Mouse (Mus musculus) spleen, adult 2 months (tissue): ENCODE data around the gene Peli2. TPM values are rescaled to one million over a fixed set of nuclear protein-coding genes. Genes with fewer than 3 reads are reported as not detected.

Experiments used
- DNase-seq, 2 experiments: peaks; one replicate each; pipeline versions ENCODE4 v3.0.0 to v3.0.0-alpha.2; 2012 to 2021; ENCODE audit warnings: low spot score in 2 of 2, low read depth in 1 of 2
- H3K27ac ChIP-seq: fragments of 200-500 bp; 2 replicates; pipeline ENCODE4 v1.5.1; 2012; ENCODE audit warnings: low read length, inconsistent platforms; ENCODE audit not compliant: insufficient read depth
- H3K27me3 ChIP-seq: fragments of 200-500 bp; 2 replicates; pipeline ENCODE4 v1.6.1; 2012; ENCODE audit warnings: mild to moderate bottlenecking, moderate library complexity, low read length, inconsistent platforms; ENCODE audit not compliant: control insufficient read depth, insufficient read depth
- H3K36me3 ChIP-seq: fragments of 200-500 bp; 2 replicates; pipeline ENCODE4 v1.6.1; 2012; ENCODE audit warnings: mild to moderate bottlenecking, low read length, inconsistent platforms; ENCODE audit not compliant: control insufficient read depth, insufficient read depth
- H3K4me1 ChIP-seq: fragments of 200-500 bp; 2 replicates; pipeline ENCODE4 v1.6.1; 2011; ENCODE audit warnings: inconsistent platforms; ENCODE audit not compliant: control insufficient read depth, insufficient read depth, insufficient read length
- H3K4me3 ChIP-seq: fragments of 200-500 bp; 2 replicates; pipeline ENCODE4 v1.5.1; 2011; ENCODE audit warnings: mild to moderate bottlenecking, inconsistent platforms; ENCODE audit not compliant: insufficient read depth, insufficient read length; ENCODE audit errors: extremely low read depth
- CTCF ChIP-seq: fragments of 200-500 bp; IDR thresholded peaks from 2 replicates; pipeline ENCODE4 v1.5.1; 2011; ENCODE audit warnings: mild to moderate bottlenecking, inconsistent platforms; ENCODE audit not compliant: insufficient read depth, insufficient read length, insufficient replicate concordance; ENCODE audit errors: extremely low read depth
- POLR2A ChIP-seq: fragments of 200-500 bp; IDR thresholded peaks from 2 replicates; pipeline ENCODE4 v1.6.1; 2011; ENCODE audit warnings: low read depth, low read length, inconsistent platforms
- WGBS: fragments of 180-500 bp; shearing (Covaris S2); methylation state at CpG from one replicate; pipeline ENCODE4 v1.1.7; 2018; 5-methylcytosine and 5-hydroxymethylcytosine counted together
- polyA plus RNA-seq: library from polyadenylated mRNA; depleted of rRNA; stranded (reverse); fragments of >200 nt; gene quantifications from 2 replicates; pipeline ENCODE4 v1.2.3, GENCODE M21; 2012

Gene Peli2
- polyA plus RNA-seq, 1 experiment: 3.1 TPM

GRCm38 (mm10) chr14:48087298-48087830 is 33.3 kb upstream of the Peli2 start:
- DNase-seq: no peak
- no peak overlapping the region for H3K27ac ChIP-seq
- 67% methylated on average over 8 of the region's 8 CpGs for WGBS
- TF ChIP-seq POLR2A (no peak), CTCF (no peak)
- no peaks in the 10 kb centered on the region for H3K36me3 ChIP-seq
- H3K27me3 ChIP-seq: no peaks in the 10 kb centered on the region
- no peak overlapping the region for H3K4me3 ChIP-seq
- no peaks in the 10 kb centered on the region for H3K4me1 ChIP-seq

GRCm38 (mm10) chr14:48090465-48090864 is 30.2 kb upstream of the Peli2 start:
- H3K4me1 ChIP-seq: no peaks in the 10 kb centered on the region
- H3K4me3 ChIP-seq: no peak overlapping the region
- TF ChIP-seq POLR2A: no peak
- TF ChIP-seq CTCF: no peak
- DNase-seq: no peak
- H3K27ac ChIP-seq: no peak overlapping the region
- no peaks in the 10 kb centered on the region for H3K27me3 ChIP-seq
- H3K36me3 ChIP-seq: no peaks in the 10 kb centered on the region
- WGBS: 66% methylated on average over 4 of the region's 4 CpGs

DNA sequence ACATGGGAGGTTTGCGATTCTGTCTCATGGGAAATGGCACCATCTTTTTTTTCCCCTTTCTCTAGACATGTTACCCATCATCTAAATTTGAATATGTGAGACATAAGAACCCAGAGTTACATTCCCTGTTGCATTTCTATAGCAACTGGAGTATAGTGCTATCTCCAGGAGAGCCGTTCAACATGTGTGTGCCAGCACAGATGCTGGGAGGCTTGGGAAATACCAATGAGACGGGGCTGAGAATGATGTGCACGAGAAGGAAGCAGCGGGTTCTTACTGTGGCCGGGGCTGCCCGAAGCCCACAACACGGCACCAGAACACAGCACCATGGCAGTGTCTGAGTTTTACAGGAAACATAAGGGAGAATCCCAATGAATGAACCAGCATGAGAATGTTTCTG is 29.5 kb upstream of the Peli2 start:
- TF ChIP-seq POLR2A (no peak), CTCF (no peak)
- WGBS: 94% methylated on average over 8 of the region's 8 CpGs
- no peaks in the 10 kb centered on the region for H3K27me3 ChIP-seq
- DNase-seq: no peak
- H3K36me3 ChIP-seq: no peaks in the 10 kb centered on the region
- H3K27ac ChIP-seq: no peak overlapping the region
- no peak overlapping the region for H3K4me3 ChIP-seq
- no peaks in the 10 kb centered on the region for H3K4me1 ChIP-seq

GRCm38 (mm10) chr14:48098253-48098652 is 22.4 kb upstream of the Peli2 start:
- DNase-seq: no peak
- no peaks in the 10 kb centered on the region for H3K27me3 ChIP-seq
- no peaks in the 10 kb centered on the region for H3K4me1 ChIP-seq
- no peaks in the 10 kb centered on the region for H3K36me3 ChIP-seq
- H3K4me3 ChIP-seq: no peak overlapping the region
- TF ChIP-seq CTCF (no peak), POLR2A (no peak)
- H3K27ac ChIP-seq: no peak overlapping the region
- 79% methylated on average over 6 of the region's 6 CpGs for WGBS

DNA sequence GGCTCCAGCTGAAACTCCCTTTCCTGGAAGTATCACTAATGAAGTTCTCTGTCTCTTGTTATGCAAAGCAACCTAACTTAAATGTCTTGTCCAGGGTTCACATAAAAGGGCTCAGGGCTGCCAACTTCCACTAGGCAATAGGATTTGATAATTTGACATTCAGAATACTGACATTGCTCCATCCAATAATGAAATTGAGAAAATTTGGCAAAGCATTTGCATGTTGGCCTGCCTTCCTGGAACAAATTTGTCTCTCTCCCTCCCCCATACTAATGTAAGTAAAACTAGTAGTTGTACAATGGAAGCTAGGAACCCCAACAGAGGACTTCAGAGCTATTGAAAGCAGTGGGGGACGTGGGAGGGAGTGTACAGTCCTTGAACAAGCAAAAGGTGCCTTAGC is 21.3 kb upstream of the Peli2 start:
- 69% methylated on average over 1 of the region's 1 CpGs for WGBS
- Histone ChIP-seq H3K36me3 (no peaks in the 10 kb centered on the region), H3K27ac (no peak overlapping the region), H3K4me1 (no peaks in the 10 kb centered on the region), H3K27me3 (no peaks in the 10 kb centered on the region), H3K4me3 (no peak overlapping the region)
- TF ChIP-seq CTCF: no peak
- no peak for TF ChIP-seq POLR2A
- no peak for DNase-seq

DNA sequence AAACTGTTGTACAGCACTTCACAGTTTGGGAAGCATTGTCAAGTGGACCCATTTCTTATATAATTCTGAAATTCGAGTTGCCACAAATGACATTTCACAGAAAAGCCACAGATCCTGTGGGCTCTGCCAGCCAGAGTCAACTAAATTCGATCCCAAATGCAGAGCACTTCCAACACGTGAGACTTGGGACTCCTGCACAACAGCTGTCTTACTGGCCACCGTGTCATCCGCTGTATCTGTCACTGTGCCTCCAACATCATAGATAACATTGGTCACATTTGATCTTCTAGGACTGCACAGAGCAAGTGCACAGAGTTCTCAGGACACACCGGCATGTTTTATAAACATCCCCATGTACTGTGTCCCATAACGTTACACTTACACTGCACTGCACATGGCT is 14.2 kb upstream of the Peli2 start:
- no peak for TF ChIP-seq POLR2A
- TF ChIP-seq CTCF: no peak
- WGBS: 92% methylated on average over 7 of the region's 7 CpGs
- no peak overlapping the region for H3K27ac ChIP-seq
- DNase-seq: no peak
- H3K27me3 ChIP-seq: no peaks in the 10 kb centered on the region
- no peaks in the 10 kb centered on the region for H3K4me1 ChIP-seq
- no peaks in the 10 kb centered on the region for H3K36me3 ChIP-seq
- no peak overlapping the region for H3K4me3 ChIP-seq

GRCm38 (mm10) chr14:48117986-48118385 is 2.6 kb upstream of the Peli2 start:
- Histone ChIP-seq H3K4me1 (peaks cover 5% of the 10 kb centered on the region), H3K27ac (no peak overlapping the region), H3K27me3 (peaks cover 15% of the 10 kb centered on the region), H3K4me3 (no peak overlapping the region), H3K36me3 (no peaks in the 10 kb centered on the region)
- no peak for DNase-seq
- WGBS: 82% methylated on average over 5 of the region's 5 CpGs
- TF ChIP-seq CTCF: no peak
- TF ChIP-seq POLR2A: no peak
